7 mouse cellular contexts compared by ENCODE assay signal in genomic region chr3:57845786-57846661, GRCm38 (mm10). TPM values are rescaled to one million over a fixed set of nuclear protein-coding genes. Genes with fewer than 3 reads are reported as not detected.
DNase-seq lines count a peak whose midpoint lies in the region; ATAC-seq and TF ChIP-seq lines count a peak whose summit lies in the region.

No protein-coding gene starts in this region.

- no peaks in the 10 kb centered on the region for H3K27me3 ChIP-seq in ES-Bruce4 (ENCODE audit: control insufficient read depth, insufficient read depth, low read length, poor library complexity, severe bottlenecking)
- no peaks in the 10 kb centered on the region for H3K27me3 ChIP-seq in limb, embryonic 12.5 days
- no peaks in the 10 kb centered on the region for H3K27me3 ChIP-seq in neural tube, embryonic 15.5 days (replicated peaks)

- no peak overlapping the region for H3K4me3 ChIP-seq in ES-Bruce4 (ENCODE audit: low read depth, low read length)
- H3K4me3 ChIP-seq in limb, embryonic 12.5 days (replicated peaks) = peak overlapping the region; percentile 92
- H3K4me3 ChIP-seq in neural tube, embryonic 15.5 days (replicated peaks) = peak overlapping the region; percentile 99

- H3K36me3 ChIP-seq in ES-Bruce4 (ENCODE audit: control insufficient read depth, insufficient read depth, low read length, poor library complexity, severe bottlenecking) = peaks cover 6% of the 10 kb centered on the region; the same call in 1 of the 2 replicates
- H3K36me3 ChIP-seq in limb, embryonic 12.5 days = peaks cover 26% of the 10 kb centered on the region
- H3K36me3 ChIP-seq in neural tube, embryonic 15.5 days = peaks cover 24% of the 10 kb centered on the region

- TF ChIP-seq EP300 in ES-Bruce4 (IDR thresholded peaks at IDR 0.05; ENCODE audit: insufficient read depth, low read depth, low read length) = no peak

- peak overlapping the region; percentile 96 for H3K9ac ChIP-seq in ES-Bruce4 (ENCODE audit: low read depth, poor library complexity, severe bottlenecking)
- peak overlapping the region; percentile 90 for H3K9ac ChIP-seq in limb, embryonic 12.5 days (replicated peaks)
- H3K9ac ChIP-seq in neural tube, embryonic 15.5 days (replicated peaks) = peak overlapping the region; percentile 99

- no peak for ATAC-seq in limb, embryonic 12.5 days (ENCODE audit: insufficient number of reproducible peaks, insufficient read depth, low FRiP score, low TSS enrichment, low read depth)
- no peak for ATAC-seq in neural tube, embryonic 15.5 days (ENCODE audit: low FRiP score)

- DNase-seq in 3T3-L1 (ENCODE audit: low read depth, low spot score) = peak; percentile 67
- DNase-seq in embryo, embryonic 9.5 days (ENCODE audit: extremely low spot score) = peak; percentile 31
- peak; percentile 8 for DNase-seq in heart, postnatal 4 days
- DNase-seq in thymus, postnatal 36 days = no peak

- TF ChIP-seq CTCF in ES-Bruce4 (IDR thresholded peaks at IDR 0.05; ENCODE audit: low read depth, low read length) = no peak

- H3K4me2 ChIP-seq in limb, embryonic 12.5 days = peak overlapping the region; percentile 66
- H3K4me2 ChIP-seq in neural tube, embryonic 15.5 days = peak overlapping the region; percentile 71

- H3K4me1 ChIP-seq in ES-Bruce4 (ENCODE audit: control insufficient read depth, insufficient read depth, low read length) = no peaks in the 10 kb centered on the region
- peaks cover 14% of the 10 kb centered on the region for H3K4me1 ChIP-seq in limb, embryonic 12.5 days (replicated peaks)
- H3K4me1 ChIP-seq in neural tube, embryonic 15.5 days = peaks cover 21% of the 10 kb centered on the region

- WGBS in limb, embryonic 12.5 days = 19% methylated on average over 11 of the region's 11 CpGs
- 9% methylated on average over 11 of the region's 11 CpGs for WGBS in neural tube, embryonic 15.5 days

- no peak overlapping the region for H3K27ac ChIP-seq in ES-Bruce4 (ENCODE audit: insufficient read depth, low read length)
- H3K27ac ChIP-seq in limb, embryonic 12.5 days = no peak overlapping the region
- H3K27ac ChIP-seq in neural tube, embryonic 15.5 days (replicated peaks) = peak overlapping the region; percentile 100

- no peak for TF ChIP-seq POLR2A in ES-Bruce4 (IDR thresholded peaks at IDR 0.05; ENCODE audit: insufficient read depth, low read length)

- H3K9me3 ChIP-seq in ES-Bruce4 (replicated peaks; ENCODE audit: control insufficient read depth, insufficient read depth, low read length, poor library complexity, severe bottlenecking) = no peaks in the 10 kb centered on the region
- H3K9me3 ChIP-seq in limb, embryonic 12.5 days = no peaks in the 10 kb centered on the region
- no peaks in the 10 kb centered on the region for H3K9me3 ChIP-seq in neural tube, embryonic 15.5 days (replicated peaks)

RNA-seq across cellular contexts. Expression of gene Pfn2, which starts 1.9 kb away (rescaled TPM):
- 14.2 and 19.3 TPM in 2 replicates for polyA plus RNA-seq in ES-Bruce4 (2011; ENCODE audit: insufficient read depth, insufficient read length, low read depth, missing spikeins)
- total RNA-seq in heart, postnatal 4 days (2021) = 10 to 100 TPM; 33.1 to 34.7 TPM
- polyA plus RNA-seq in limb, embryonic 12.5 days (2016; fragmentation: Nextera tagmentation; extraction: Ambion mirVana) = 139 and 142 TPM in 2 replicates
- polyA plus RNA-seq in neural tube, embryonic 15.5 days (2015; fragmentation: Nextera tagmentation; extraction: Ambion mirVana) = 636 and 740 TPM in 2 replicates

Comparison
In these comparisons a context has a peak if more than half of its experiments do, and no peak if none do; other contexts are left out.
1. DNase-seq: peak in 3T3-L1 (single experiment), embryo, embryonic 9.5 days (single experiment) and heart, postnatal 4 days (single experiment); none in thymus, postnatal 36 days (0 of 2).
2. Peak in every context shown above with its lines, with median percentiles within 50 percentile points of each other: H3K9ac ChIP-seq.